Mouse (Mus musculus) neural tube, embryonic 13.5 days (tissue): ENCODE results near the gene Olfr594. TPM values are rescaled to one million over a fixed set of nuclear protein-coding genes. Genes with fewer than 3 reads are reported as not detected.
"Not testable (repeated sequence)": the region's sequence is repeated elsewhere in the genome, so short reads cannot be mapped to it uniquely, and the experiment has no call there.

ENCODE experiments used
- ATAC-seq: fragments of 200-750 bp; cut with Nextera tagmentation; 2 replicates; pipeline ENCODE4 v1.8.0; 2017; ENCODE audit warnings: low read depth, mild to moderate bottlenecking, moderate TSS enrichment, moderate library complexity
- H3K27ac ChIP-seq: fragments of 300-500 bp; sonication (generic); replicated peaks from 2 replicates; pipeline ENCODE4 v1.5.1; 2015; ENCODE audit warnings: moderate library complexity, mild to moderate bottlenecking, inconsistent platforms
- H3K27me3 ChIP-seq: fragments of 300-500 bp; sonication (generic); 2 replicates; pipeline ENCODE4 v1.6.1; 2015; ENCODE audit warnings: mild to moderate bottlenecking, inconsistent platforms
- H3K36me3 ChIP-seq: fragments of 300-500 bp; sonication (generic); 2 replicates; pipeline ENCODE4 v1.6.1; 2015; ENCODE audit warnings: mild to moderate bottlenecking, inconsistent platforms
- H3K4me1 ChIP-seq: fragments of 300-500 bp; sonication (generic); replicated peaks from 2 replicates; pipeline ENCODE4 v1.6.1; 2015; ENCODE audit warnings: inconsistent platforms
- H3K4me2 ChIP-seq: fragments of 300-500 bp; sonication (generic); 2 replicates; pipeline ENCODE4 v1.6.1; 2015; ENCODE audit warnings: inconsistent platforms, mild to moderate bottlenecking, moderate library complexity
- H3K4me3 ChIP-seq: fragments of 300-500 bp; sonication (generic); 2 replicates; pipeline ENCODE4 v1.5.1; 2015; ENCODE audit warnings: mild to moderate bottlenecking, inconsistent platforms
- H3K9ac ChIP-seq: fragments of 300-500 bp; sonication (generic); 2 replicates; pipeline ENCODE4 v1.6.1; 2015; ENCODE audit warnings: moderate library complexity, mild to moderate bottlenecking, inconsistent platforms
- H3K9me3 ChIP-seq: fragments of 300-500 bp; sonication (generic); 2 replicates; pipeline ENCODE4 v1.6.1; 2016; ENCODE audit warnings: inconsistent platforms
- WGBS: fragments of 180-500 bp; shearing (Covaris S2); methylation state at CpG from one replicate; pipeline ENCODE4 v1.1.7; 2015; 5-methylcytosine and 5-hydroxymethylcytosine counted together
- microRNA-seq: library from miRNA; unstranded; fragments of <30 nt; microRNA quantifications from one replicate; pipeline ENCODE4, GENCODE M21; 2016
- polyA plus RNA-seq: library from polyadenylated mRNA; unstranded; fragments of >200 nt; fragmentation: Nextera tagmentation; extraction: Ambion mirVana; gene quantifications from 2 replicates; pipeline ENCODE4 v1.2.1, GENCODE M21; 2015

Olfr594 gene
- polyA plus RNA-seq = not detected in 2 replicates

- no peak within 1 kb of the TSS for H3K9ac ChIP-seq
- no peak within 1 kb of the TSS for H3K4me2 ChIP-seq
- H3K36me3 ChIP-seq = no peaks in the 10 kb centered on the region
- no peak for ATAC-seq
- H3K27me3 ChIP-seq = no peaks in the 10 kb centered on the region
- no peak within 1 kb of the TSS for H3K27ac ChIP-seq
- no peaks in the 10 kb centered on the region for H3K9me3 ChIP-seq
- H3K4me1 ChIP-seq = no peaks in the 10 kb centered on the region
- no peak within 1 kb of the TSS for H3K4me3 ChIP-seq
Observed at GRCm38 (mm10) chr7:103216696-103217095, at the start of gene Olfr594. Gene Olfr594, plus strand, starts transcription at chr7:103216996.

GRCm38 (mm10) chr7:103169697-103170096 is 47.1 kb upstream of the Olfr594 start:
- Histone ChIP-seq H3K4me3 (no peak overlapping the region), H3K36me3 (no peaks in the 10 kb centered on the region), H3K9ac (no peak overlapping the region), H3K4me1 (no peaks in the 10 kb centered on the region), H3K27me3 (no peaks in the 10 kb centered on the region), H3K27ac (no peak overlapping the region), H3K4me2 (no peak overlapping the region), H3K9me3 (no peaks in the 10 kb centered on the region)
- 81% methylated on average over 5 of the region's 5 CpGs for WGBS
- ATAC-seq = no peak

- no peak within 1 kb of the TSS for H3K4me2 ChIP-seq
- WGBS = 68% methylated on average over 1 of the region's 1 CpGs
- peaks cover 10% of the 10 kb centered on the region; the same call in 1 of the 2 replicates for H3K9me3 ChIP-seq
- no peak within 1 kb of the TSS for H3K4me3 ChIP-seq
- H3K36me3 ChIP-seq = no peaks in the 10 kb centered on the region
- no peaks in the 10 kb centered on the region for H3K4me1 ChIP-seq
- no peaks in the 10 kb centered on the region for H3K27me3 ChIP-seq
- no peak within 1 kb of the TSS for H3K9ac ChIP-seq
- H3K27ac ChIP-seq = no peak within 1 kb of the TSS
- ATAC-seq = no peak
Observed at GRCm38 (mm10) chr7:103178240-103178639, 38.6 kb upstream of the Olfr594 start, which contains the start of gene Olfr591. Gene Olfr591, minus strand, starts transcription at chr7:103178340.

- not testable (repeated sequence) for H3K4me2 ChIP-seq, H3K4me1 ChIP-seq, H3K9ac ChIP-seq, H3K4me3 ChIP-seq, H3K36me3 ChIP-seq, H3K27ac ChIP-seq, H3K27me3 ChIP-seq, ATAC-seq
- peaks cover 10% of the 10 kb centered on the region; the same call in 1 of the 2 replicates for H3K9me3 ChIP-seq
- 83% methylated on average over 1 of the region's 1 CpGs for WGBS
Observed at GRCm38 (mm10) chr7:103184503-103184902, 32.3 kb upstream of the Olfr594 start, which contains the start of gene Olfr592. Gene Olfr592, plus strand, starts transcription at chr7:103184803.

- Histone ChIP-seq H3K27ac (no peak within 1 kb of the TSS), H3K4me2 (no peak within 1 kb of the TSS), H3K4me3 (no peak within 1 kb of the TSS), H3K36me3 (no peaks in the 10 kb centered on the region), H3K4me1 (no peaks in the 10 kb centered on the region), H3K27me3 (no peaks in the 10 kb centered on the region), H3K9me3 (no peaks in the 10 kb centered on the region), H3K9ac (no peak within 1 kb of the TSS)
- ATAC-seq = no peak
- WGBS = 79% methylated on average over 1 of the region's 1 CpGs
Observed at GRCm38 (mm10) chr7:103211562-103211961, 5.2 kb upstream of the Olfr594 start, which contains the start of gene Olfr593. Gene Olfr593, plus strand, starts transcription at chr7:103211862.

GRCm38 (mm10) chr7:103212050-103212449 is 4.7 kb upstream of the Olfr594 start:
- H3K36me3 ChIP-seq, ATAC-seq, H3K9me3 ChIP-seq, H3K27me3 ChIP-seq, H3K27ac ChIP-seq, H3K4me3 ChIP-seq, H3K9ac ChIP-seq, H3K4me1 ChIP-seq, H3K4me2 ChIP-seq: not testable (repeated sequence)
- 92% methylated on average over 5 of the region's 5 CpGs for WGBS

GRCm38 (mm10) chr7:103252405-103252804 is 35.6 kb downstream of the Olfr594 start, which contains the start of gene Usp17ld:
Gene Usp17ld, minus strand, starts transcription at chr7:103252505.
- not testable (repeated sequence) for H3K9ac ChIP-seq, ATAC-seq, H3K27me3 ChIP-seq, H3K36me3 ChIP-seq, H3K4me1 ChIP-seq, H3K4me2 ChIP-seq, H3K27ac ChIP-seq, H3K9me3 ChIP-seq, H3K4me3 ChIP-seq

Small RNA genes within 50 kb of the gene (microRNA-seq; reads per million reads assigned to microRNA genes)
- not detected for gene Gm23550
- gene Gm25171 = not detected

Other genes with a start within 250 kb of the Olfr594 start
- not detected in 2 replicates for gene Olfr577, start 241.1 kb upstream of the Olfr594 start, polyA plus RNA-seq
- gene Olfr578, start 227.7 kb upstream of the Olfr594 start, polyA plus RNA-seq = not detected in 2 replicates
- gene Olfr582, start 179.0 kb upstream of the Olfr594 start, polyA plus RNA-seq = not detected in 2 replicates
- gene Olfr583, start 165.7 kb upstream of the Olfr594 start, polyA plus RNA-seq = not detected in 2 replicates
- gene Olfr584, start 135.1 kb upstream of the Olfr594 start, polyA plus RNA-seq = not detected in 2 replicates
- gene Olfr585, start 119.3 kb upstream of the Olfr594 start, polyA plus RNA-seq = not detected in 2 replicates
- gene Olfr586, start 91.4 kb upstream of the Olfr594 start, polyA plus RNA-seq = not detected in 2 replicates
- not detected in 2 replicates for gene Olfr588-ps1, start 76.1 kb upstream of the Olfr594 start, polyA plus RNA-seq
- not detected in 2 replicates for gene Olfr589, start 60.6 kb upstream of the Olfr594 start, polyA plus RNA-seq
- not detected in 2 replicates for gene Olfr591, start 38.7 kb upstream of the Olfr594 start, polyA plus RNA-seq
- gene Olfr592, start 32.2 kb upstream of the Olfr594 start, polyA plus RNA-seq = not detected in 2 replicates
- gene Olfr593, start 5.1 kb upstream of the Olfr594 start, polyA plus RNA-seq = not detected in 2 replicates
- not detected in 2 replicates for gene Usp17ld, start 35.5 kb downstream of the Olfr594 start, polyA plus RNA-seq
- not detected in 2 replicates for gene Olfr596, start 88.7 kb downstream of the Olfr594 start, polyA plus RNA-seq
- not detected in 2 replicates for gene Olfr597, start 99.3 kb downstream of the Olfr594 start, polyA plus RNA-seq
- gene Olfr598, start 106.6 kb downstream of the Olfr594 start, polyA plus RNA-seq = not detected in 2 replicates
- not detected in 2 replicates for gene Olfr599, start 118.9 kb downstream of the Olfr594 start, polyA plus RNA-seq
- gene Olfr600, start 132.7 kb downstream of the Olfr594 start, polyA plus RNA-seq = not detected in 2 replicates
- not detected in 2 replicates for gene Olfr601, start 145.7 kb downstream of the Olfr594 start, polyA plus RNA-seq
- gene Olfr603, start 169.2 kb downstream of the Olfr594 start, polyA plus RNA-seq = not detected in 2 replicates
- gene Usp17lc, start 198.1 kb downstream of the Olfr594 start, polyA plus RNA-seq = not detected in 2 replicates
- not detected in 2 replicates for gene Olfr605, start 228.4 kb downstream of the Olfr594 start, polyA plus RNA-seq
- not detected in 2 replicates for gene Olfr606, start 232.1 kb downstream of the Olfr594 start, polyA plus RNA-seq
- gene Olfr607, start 247.2 kb downstream of the Olfr594 start, polyA plus RNA-seq = not detected in 2 replicates